Mouse (Mus musculus) urinary bladder, postnatal 0 days (tissue): ENCODE data around the gene Olfr1360. TPM values are rescaled to one million over a fixed set of nuclear protein-coding genes. Genes with fewer than 3 reads are reported as not detected.

ENCODE experiments used
- microRNA-seq: library from miRNA; unstranded; fragments of <30 nt; microRNA quantifications from one replicate; pipeline ENCODE4, GENCODE M21; 2016
- polyA plus RNA-seq: library from polyadenylated mRNA; unstranded; fragments of >200 nt; fragmentation: Nextera tagmentation; extraction: Ambion mirVana; gene quantifications from 2 replicates; pipeline ENCODE4 v1.2.1, GENCODE M21; 2015

The Olfr1360 gene
- polyA plus RNA-seq, result not detected in 2 replicates

GRCm38 (mm10) chr13:21677305-21677704 is at the start of gene Olfr1360:
Gene Olfr1360 (minus strand): TSS chr13:21677405.

GRCm38 (mm10) chr13:21721757-21722372 is 44.7 kb upstream of the Olfr1360 start, which contains the start of gene Hist1h2bm:
Gene Hist1h2bm (plus strand): TSS chr13:21722044.

GRCm38 (mm10) chr13:21717397-21718357 is 40.5 kb upstream of the Olfr1360 start, which contains the start of gene Hist1h3h:
Gene Hist1h3h (plus strand): TSS chr13:21717659.

GRCm38 (mm10) chr13:21715864-21716539 is 38.8 kb upstream of the Olfr1360 start, which contains the start of the genes Hist1h2bl and Hist1h2ai:
Gene Hist1h2bl (minus strand): TSS chr13:21716143.
Gene Hist1h2ai (plus strand): TSS chr13:21716422.

GRCm38 (mm10) chr13:21697811-21698210 is 20.6 kb upstream of the Olfr1360 start, which contains the start of gene Olfr1359:
Gene Olfr1359 (plus strand): TSS chr13:21698111.

GRCm38 (mm10) chr13:21663286-21663685 is 13.9 kb downstream of the Olfr1360 start, which contains the start of gene Olfr1361:
Gene Olfr1361 (minus strand): TSS chr13:21663386.

GRCm38 (mm10) chr13:21642418-21642817 is 34.8 kb downstream of the Olfr1360 start, which contains the start of gene Olfr11:
Gene Olfr11 (minus strand): TSS chr13:21642518.

Small RNA genes lying within 50 kb of the gene (microRNA-seq; reads per million reads assigned to microRNA genes)
- gene Gm44357 (not detected), gene Gm44367 (not detected)

Other genes with a start within 250 kb of the Olfr1360 start
- gene Pgbd1, start 236.3 kb downstream of the Olfr1360 start, polyA plus RNA-seq, result 0.63 and 0.66 TPM in 2 replicates
- gene Zscan26, start 223.7 kb downstream of the Olfr1360 start, polyA plus RNA-seq, result 19.5 and 20.3 TPM in 2 replicates
- gene Nkapl, start 208.9 kb downstream of the Olfr1360 start, polyA plus RNA-seq, result 2.1 TPM in 2 replicates
- gene Zkscan4, start 198.5 kb downstream of the Olfr1360 start, polyA plus RNA-seq, result 1.2 and 2.0 TPM in 2 replicates
- gene Gm10065, start 198.0 kb downstream of the Olfr1360 start, polyA plus RNA-seq, result not detected in 2 replicates
- 0.33 and 0.37 TPM in 2 replicates for gene AK157302, start 182.2 kb downstream of the Olfr1360 start, polyA plus RNA-seq
- gene Gm11273, start 176.0 kb downstream of the Olfr1360 start, polyA plus RNA-seq, result 9.9 and 11.1 TPM in 2 replicates
- gene Zkscan8, start 146.3 kb downstream of the Olfr1360 start, polyA plus RNA-seq, result 2.0 and 2.8 TPM in 2 replicates
- 0.13 TPM in 1 of 2 replicates, not detected in the other for gene Olfr1366, start 134.6 kb downstream of the Olfr1360 start, polyA plus RNA-seq
- gene Olfr1535, start 117.5 kb downstream of the Olfr1360 start, polyA plus RNA-seq, result not detected in 2 replicates
- not detected in 2 replicates for gene Olfr1364, start 95.6 kb downstream of the Olfr1360 start, polyA plus RNA-seq
- gene Olfr1362, start 63.4 kb downstream of the Olfr1360 start, polyA plus RNA-seq, result not detected in 2 replicates
- not detected in 2 replicates for gene Olfr11, start 34.9 kb downstream of the Olfr1360 start, polyA plus RNA-seq
- gene Olfr1361, start 14.0 kb downstream of the Olfr1360 start, polyA plus RNA-seq, result not detected in 2 replicates
- not detected in 2 replicates for gene Olfr1359, start 20.7 kb upstream of the Olfr1360 start, polyA plus RNA-seq
- gene Hist1h2bl, start 38.7 kb upstream of the Olfr1360 start, polyA plus RNA-seq, result 1.2 TPM in 1 of 2 replicates, not detected in the other
- 3.3 and 6.2 TPM in 2 replicates for gene Hist1h2ai, start 39.0 kb upstream of the Olfr1360 start, polyA plus RNA-seq
- 1.3 and 3.8 TPM in 2 replicates for gene Hist1h3h, start 40.3 kb upstream of the Olfr1360 start, polyA plus RNA-seq
- 0.61 and 1.5 TPM in 2 replicates for gene Hist1h2bm, start 44.6 kb upstream of the Olfr1360 start, polyA plus RNA-seq
- 0.85 and 1.5 TPM in 2 replicates for gene Hist1h4j, start 57.7 kb upstream of the Olfr1360 start, polyA plus RNA-seq
- gene Hist1h4k, start 73.1 kb upstream of the Olfr1360 start, polyA plus RNA-seq, result 1.3 and 2.3 TPM in 2 replicates
- gene Hist1h2ak, start 76.4 kb upstream of the Olfr1360 start, polyA plus RNA-seq, result 7.2 and 7.5 TPM in 2 replicates
- gene Hist1h2bn, start 76.7 kb upstream of the Olfr1360 start, polyA plus RNA-seq, result 1.3 TPM in 1 of 2 replicates, not detected in the other
- gene Hist1h1b, start 103.2 kb upstream of the Olfr1360 start, polyA plus RNA-seq, result 4.7 and 7.0 TPM in 2 replicates
- gene Hist1h3i, start 106.0 kb upstream of the Olfr1360 start, polyA plus RNA-seq, result 17.8 and 25.6 TPM in 2 replicates
- 1.5 and 4.1 TPM in 2 replicates for gene Hist1h2an, start 109.8 kb upstream of the Olfr1360 start, polyA plus RNA-seq
- gene Hist1h2bp, start 110.1 kb upstream of the Olfr1360 start, polyA plus RNA-seq, result 0.54 TPM in 1 of 2 replicates, not detected in the other
- gene Hist1h2bq, start 132.8 kb upstream of the Olfr1360 start, polyA plus RNA-seq, result 3.9 and 5.8 TPM in 2 replicates
- gene Hist1h2ao, start 133.1 kb upstream of the Olfr1360 start, polyA plus RNA-seq, result 3.7 TPM in 1 of 2 replicates, not detected in the other
- not detected in 2 replicates for gene Hist1h4m, start 134.3 kb upstream of the Olfr1360 start, polyA plus RNA-seq
- gene Hist1h4n, start 154.8 kb upstream of the Olfr1360 start, polyA plus RNA-seq, result 8.8 and 12.8 TPM in 2 replicates
- gene Hist1h2ap, start 156.1 kb upstream of the Olfr1360 start, polyA plus RNA-seq, result 721 and 1,071 TPM in 2 replicates
- 3.3 and 6.2 TPM in 2 replicates for gene Hist1h2br, start 156.3 kb upstream of the Olfr1360 start, polyA plus RNA-seq